Mouse (Mus musculus): ENCODE data around the gene Sorcs2.
A peak's percentile ranks its signal among the peaks of the same experiment; 100 is the strongest.
"Not testable (repeated sequence)": the region's sequence is repeated elsewhere in the genome, so short reads cannot be mapped to it uniquely, and the experiment has no call there.

Sorcs2 gene

GRCm38 (mm10) chr5:36390591-36390927 lies 7.4 kb downstream of the Sorcs2 start:
- not testable (repeated sequence) for DNase-seq (ENCODE audit: low spot score)

- DNase-seq (ENCODE audit: low spot score): no peak
Measured at GRCm38 (mm10) chr5:36389731-36390590, 8.0 kb downstream of the Sorcs2 start.

- DNase-seq (ENCODE audit: low spot score): peak; percentile 84
Measured at GRCm38 (mm10) chr5:36385062-36385461, 12.9 kb downstream of the Sorcs2 start.

DNA sequence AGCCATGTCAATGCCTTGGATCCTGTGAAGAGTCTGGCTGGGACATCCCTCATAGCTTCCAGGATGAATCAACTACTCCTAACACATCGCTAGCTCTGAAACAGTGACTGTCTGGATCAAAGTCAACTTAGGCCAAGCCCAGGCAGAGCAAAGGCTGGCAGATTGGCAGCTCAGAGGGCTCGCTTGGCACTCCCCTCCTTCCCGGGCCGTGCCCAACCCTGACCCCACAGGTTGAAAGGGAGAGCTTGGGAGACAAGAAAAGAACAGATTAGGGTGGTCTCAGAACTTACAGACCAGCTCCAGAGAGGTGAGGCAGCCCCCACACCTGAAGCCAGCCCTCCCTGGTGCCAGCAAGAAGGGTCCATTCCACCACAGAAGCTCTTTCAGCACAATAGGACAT lies 14.5 kb downstream of the Sorcs2 start:
- DNase-seq (ENCODE audit: low spot score): no peak

- no peak for DNase-seq (ENCODE audit: low spot score)
Measured at GRCm38 (mm10) chr5:36382721-36383120, 15.2 kb downstream of the Sorcs2 start.

GRCm38 (mm10) chr5:36382134-36382693 lies 15.7 kb downstream of the Sorcs2 start:
- no peak for DNase-seq (ENCODE audit: low spot score)

DNA sequence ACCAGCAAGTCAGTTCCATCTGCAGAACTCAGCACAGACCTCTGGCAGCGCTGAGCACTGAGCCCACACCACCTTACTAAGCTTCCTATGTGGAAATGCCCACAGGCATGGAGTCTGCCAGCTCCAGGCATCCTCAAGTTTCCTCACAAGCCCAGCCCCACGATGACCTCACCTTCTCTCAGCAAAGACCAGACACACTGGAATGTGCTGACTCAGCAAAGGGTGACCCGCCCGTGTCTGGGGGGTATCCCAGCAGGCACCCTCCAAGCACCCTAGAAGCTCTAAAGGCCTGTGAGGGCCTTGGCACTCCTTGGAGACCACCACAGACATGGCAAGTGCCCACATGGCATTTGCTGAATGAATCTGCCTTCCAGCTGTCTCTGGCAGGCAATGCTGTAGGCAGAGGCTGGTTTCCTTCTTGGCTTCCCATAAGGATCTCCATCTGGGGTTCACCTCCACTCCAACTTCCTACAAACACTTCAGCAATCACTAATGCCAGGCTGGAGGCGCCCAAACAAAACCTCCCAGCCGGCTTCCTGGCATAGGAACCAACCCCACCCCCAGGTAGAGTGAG lies 17.9 kb downstream of the Sorcs2 start:
- DNase-seq (ENCODE audit: low spot score): no peak

DNA sequence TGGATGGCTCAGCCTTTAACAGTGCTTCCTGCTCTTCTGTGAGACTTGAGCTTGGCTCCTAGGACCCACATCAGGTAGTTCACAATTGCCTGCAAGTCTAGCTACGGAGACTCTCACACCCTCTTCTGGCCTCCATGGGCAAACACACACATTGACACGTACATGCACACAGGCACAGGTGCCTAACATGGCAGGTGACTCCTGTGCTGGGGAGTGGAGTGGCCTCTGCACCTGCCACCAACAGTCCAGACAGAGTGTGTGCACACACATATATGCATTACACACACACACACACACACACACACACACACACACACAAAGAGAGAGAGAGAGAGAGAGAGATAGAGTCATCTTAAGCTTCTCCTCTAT lies 19.6 kb downstream of the Sorcs2 start:
- DNase-seq (ENCODE audit: low spot score): no peak

DNA sequence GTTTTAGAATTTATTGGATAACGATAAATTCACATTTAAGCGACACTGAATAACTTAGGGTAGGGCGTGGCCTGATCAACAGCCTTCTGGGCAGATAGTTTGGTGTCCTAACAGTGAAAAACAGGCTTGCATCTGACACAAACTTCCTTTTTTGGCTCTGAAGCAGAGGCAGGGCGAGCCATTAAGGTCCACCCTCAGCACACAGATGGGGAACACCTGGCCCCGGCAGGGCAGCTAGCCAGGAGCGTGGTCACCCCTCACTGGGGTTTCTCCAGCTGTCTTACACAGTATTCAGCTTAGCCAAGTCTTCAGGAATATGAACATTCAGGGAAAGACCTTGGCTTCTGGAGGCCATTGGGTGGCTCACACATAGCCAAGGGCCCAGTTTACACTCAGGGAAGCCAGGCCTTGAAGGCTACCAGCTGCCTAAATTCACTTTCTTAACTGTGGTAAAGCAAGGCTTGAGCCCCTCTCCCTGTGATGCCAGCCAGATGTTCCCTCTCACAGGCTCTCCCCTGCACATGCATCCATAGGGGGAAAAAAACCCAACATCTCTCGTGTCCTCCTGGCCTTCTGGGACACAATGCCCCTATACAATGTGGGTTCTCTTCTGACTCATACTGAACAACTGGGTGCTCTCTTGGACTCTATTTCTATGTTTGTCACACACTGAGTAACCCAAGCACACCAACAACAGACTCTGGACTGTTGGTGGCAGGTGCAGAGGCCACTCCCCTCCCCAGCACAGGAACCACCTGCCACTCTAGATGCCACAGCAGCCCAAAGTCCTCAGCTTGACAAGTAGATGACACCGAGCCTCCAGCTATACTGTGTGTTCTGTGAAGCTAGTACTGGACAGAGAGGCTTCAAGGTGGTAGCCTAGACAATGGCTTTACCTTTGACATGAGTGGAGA lies 20.2 kb downstream of the Sorcs2 start:
- no peak for DNase-seq (ENCODE audit: low spot score)

- peak; percentile 69 for DNase-seq (ENCODE audit: low spot score)
Measured at GRCm38 (mm10) chr5:36375886-36376285, 22.1 kb downstream of the Sorcs2 start.

GRCm38 (mm10) chr5:36374221-36375050 lies 23.5 kb downstream of the Sorcs2 start:
- DNase-seq (ENCODE audit: low spot score): no peak

DNA sequence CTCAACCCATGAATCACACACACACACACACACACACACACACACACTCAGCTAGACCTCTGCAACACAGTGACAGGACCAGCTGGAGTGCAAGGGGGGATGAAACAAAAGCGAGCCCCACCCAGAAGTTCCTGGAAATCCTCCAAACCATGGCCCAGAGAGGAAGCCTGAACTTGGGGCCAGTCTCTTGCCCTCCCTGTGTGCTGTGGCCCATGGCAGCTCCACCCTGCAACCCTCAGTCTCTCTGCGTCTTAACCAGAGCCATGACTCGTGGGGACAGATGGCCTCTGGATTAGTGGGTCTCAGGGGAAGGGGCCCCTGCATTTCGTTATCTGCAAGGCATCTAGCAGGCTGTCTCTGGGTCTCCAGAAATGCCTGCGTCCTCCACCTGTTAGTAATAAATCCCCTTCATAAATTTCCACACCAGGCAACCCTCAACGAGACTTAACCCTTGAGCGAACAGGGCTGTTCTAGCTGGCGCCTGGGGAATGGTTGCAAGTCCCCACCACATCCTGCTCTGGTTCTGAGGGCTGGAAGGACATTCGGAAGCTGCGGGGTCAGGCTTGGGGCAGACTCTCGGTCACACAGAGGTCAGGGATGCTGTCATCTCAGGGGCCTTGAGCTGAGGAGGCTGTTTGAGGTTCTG lies 24.6 kb downstream of the Sorcs2 start:
- peak; percentile 76 for DNase-seq (ENCODE audit: low spot score)

GRCm38 (mm10) chr5:36371731-36372130 lies 26.2 kb downstream of the Sorcs2 start:
- DNase-seq (ENCODE audit: low spot score): no peak

- DNase-seq (ENCODE audit: low spot score): peak; percentile 44
Measured at GRCm38 (mm10) chr5:36369261-36369684, 28.7 kb downstream of the Sorcs2 start.

DNA sequence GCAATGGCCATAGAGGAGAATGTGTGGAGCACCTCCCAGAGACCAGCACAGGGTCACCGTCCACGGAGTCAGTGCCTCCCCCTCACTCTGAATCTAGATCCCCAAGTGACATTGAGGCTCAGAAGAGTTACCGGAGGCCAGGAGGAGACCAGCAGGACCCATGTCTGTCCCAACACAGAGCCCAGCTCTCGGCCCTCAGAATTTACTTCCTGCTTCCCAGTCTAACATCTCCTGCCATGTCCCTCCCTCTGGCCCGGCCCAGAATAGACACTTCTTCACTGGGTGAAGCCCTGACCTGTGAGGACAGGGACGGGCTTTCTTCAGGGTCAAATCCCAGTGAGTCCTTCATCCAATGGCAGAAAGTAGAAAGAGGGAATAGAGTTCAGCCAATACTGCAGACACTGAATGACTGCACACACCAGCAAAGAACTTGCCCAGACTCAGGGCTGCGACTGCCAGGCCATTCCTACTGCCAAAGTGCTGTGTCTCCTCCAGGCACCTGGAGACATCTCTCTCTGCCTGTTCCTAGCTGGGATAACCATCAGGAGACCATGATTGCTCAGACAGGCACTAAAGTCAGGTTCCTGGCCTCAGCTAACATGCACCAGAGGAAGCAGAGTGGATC lies 29.3 kb downstream of the Sorcs2 start:
- no peak for DNase-seq (ENCODE audit: low spot score)

DNA sequence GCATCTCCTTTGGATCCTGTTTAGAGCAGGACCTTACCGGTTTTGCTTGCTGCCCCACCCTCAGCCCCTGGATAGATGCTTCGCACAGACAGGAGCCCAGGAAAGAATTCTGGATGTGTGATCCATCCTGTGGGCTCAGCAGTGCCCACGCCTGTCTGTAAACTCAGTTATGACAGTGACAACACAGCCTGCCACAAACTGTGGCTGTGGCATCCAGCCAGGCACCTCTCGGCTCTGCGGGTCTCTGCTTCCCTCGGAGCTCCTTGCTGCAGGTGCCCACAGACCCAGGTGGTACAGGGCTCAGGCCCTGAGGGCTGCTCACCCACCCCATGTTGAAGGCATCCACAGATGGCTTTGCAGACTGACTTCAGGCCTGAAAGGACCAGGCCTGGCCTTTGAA lies 30.0 kb downstream of the Sorcs2 start:
- DNase-seq (ENCODE audit: low spot score): no peak

DNA sequence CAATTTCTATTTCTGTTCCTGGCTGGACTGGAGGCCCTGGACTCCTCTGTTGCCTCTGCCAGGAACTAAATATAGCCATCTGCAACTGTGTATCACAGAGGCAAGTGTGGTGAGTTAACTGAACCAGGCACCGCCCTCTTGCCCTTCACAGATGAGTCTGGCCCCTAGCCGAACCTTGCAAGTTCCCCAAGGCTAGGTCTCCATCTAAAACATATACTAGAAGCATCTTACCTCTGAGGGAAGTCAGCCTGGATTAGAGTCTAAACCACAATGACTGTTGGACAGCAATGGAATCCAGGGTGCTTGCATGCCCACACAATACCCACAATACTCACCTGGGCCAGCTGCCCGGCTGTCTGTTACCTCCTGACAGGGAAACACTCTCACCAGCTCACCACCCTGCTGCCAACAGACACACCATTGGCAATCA lies 30.7 kb downstream of the Sorcs2 start:
- DNase-seq (ENCODE audit: low spot score): no peak

DNA sequence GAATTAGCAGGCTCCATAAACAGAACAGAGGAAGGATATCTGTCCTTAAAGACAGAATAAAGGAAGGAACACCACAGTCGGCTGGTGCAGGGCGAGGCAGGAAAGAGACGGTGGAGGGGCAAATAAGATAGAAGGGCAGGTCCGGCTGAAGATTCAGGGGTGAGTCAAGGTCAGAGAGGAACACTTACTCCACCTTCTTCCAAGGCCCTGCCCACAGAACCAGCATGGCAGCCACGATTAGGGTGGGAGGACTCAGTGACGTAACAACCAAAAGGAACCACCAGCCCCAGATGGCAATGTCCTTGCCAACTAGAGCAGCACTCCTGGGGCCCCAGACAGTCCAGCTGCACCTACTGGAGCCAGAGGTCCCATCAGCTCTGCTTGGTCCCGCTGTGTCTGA lies 36.2 kb downstream of the Sorcs2 start:
- no peak for DNase-seq (ENCODE audit: low spot score)

- DNase-seq (ENCODE audit: low spot score): no peak
Measured at GRCm38 (mm10) chr5:36360343-36360742, 37.6 kb downstream of the Sorcs2 start.

GRCm38 (mm10) chr5:36359535-36360243 lies 38.2 kb downstream of the Sorcs2 start:
- DNase-seq (ENCODE audit: low spot score): no peak
